Mouse (Mus musculus) left cerebral cortex, postnatal 14 days (tissue): ENCODE data around the gene Trmt13. TPM values are rescaled to one million over a fixed set of nuclear protein-coding genes. Genes with fewer than 3 reads are reported as not detected.
"Not testable (repeated sequence)": the region's sequence is repeated elsewhere in the genome, so short reads cannot be mapped to it uniquely, and the experiment has no call there.

Experiments used
- DNase-seq, 2 experiments: peaks; one replicate each; pipeline ENCODE4 v3.0.0; 2021 to 2022; ENCODE audit warnings: low spot score in 2 of 2, mixed read lengths in 1 of 2
- intact Hi-C: fragments of 180-260 bp; cut with DNase I; formaldehyde crosslinking; loops from one replicate; pipeline ENCODE4 v1.15.1; 2025
- long read RNA-seq, 2 experiments: library from polyadenylated mRNA; stranded (forward); transcript quantifications; one replicate each; pipeline ENCODE4 v2.0.0; 2021
- total RNA-seq, 2 experiments: library from RNA; stranded (reverse); gene quantifications; 2 replicates each; pipeline ENCODE4 v1.2.3; 2021

Trmt13 gene
- 10 to 100 TPM; 13.9 to 14.1 TPM for total RNA-seq
- long read RNA-seq, experiment 1, partial matches to known transcripts, result 3 of 5 reads
- long read RNA-seq, experiment 1, other reads (novel, unspliced or antisense), result 2 of 5 reads
- long read RNA-seq, experiment 2, partial matches to known transcripts, result 1 of 11 reads
- long read RNA-seq, experiment 2, other reads (novel, unspliced or antisense), result 7 of 11 reads

GRCm38 (mm10) chr3:116614295-116614892 is at the start of gene Trmt13:
Gene Trmt13 (minus strand): TSS chr3:116614587.
- DNase-seq, result peak in 1 of 2 experiments; percentile 17
- intact Hi-C loops, result no loop called here

GRCm38 (mm10) chr3:116662463-116662863 is 48.1 kb upstream of the Trmt13 start, which contains the start of gene Mfsd14a:
Gene Mfsd14a (minus strand): TSS chr3:116662677.
- peak; percentile 96 to 98 for DNase-seq
- intact Hi-C loops, result loop anchor here (2.0 kb wide), 1 partner anchor 68 kb away; the partner anchor contains the start of gene Sass6

GRCm38 (mm10) chr3:116661870-116662414 is 47.6 kb upstream of the Trmt13 start:
- intact Hi-C loops, result loop anchor here (2.0 kb wide), 1 partner anchor 67 kb away; the partner anchor contains the start of gene Sass6
- peak in 1 of 2 experiments; percentile 28 for DNase-seq

DNA sequence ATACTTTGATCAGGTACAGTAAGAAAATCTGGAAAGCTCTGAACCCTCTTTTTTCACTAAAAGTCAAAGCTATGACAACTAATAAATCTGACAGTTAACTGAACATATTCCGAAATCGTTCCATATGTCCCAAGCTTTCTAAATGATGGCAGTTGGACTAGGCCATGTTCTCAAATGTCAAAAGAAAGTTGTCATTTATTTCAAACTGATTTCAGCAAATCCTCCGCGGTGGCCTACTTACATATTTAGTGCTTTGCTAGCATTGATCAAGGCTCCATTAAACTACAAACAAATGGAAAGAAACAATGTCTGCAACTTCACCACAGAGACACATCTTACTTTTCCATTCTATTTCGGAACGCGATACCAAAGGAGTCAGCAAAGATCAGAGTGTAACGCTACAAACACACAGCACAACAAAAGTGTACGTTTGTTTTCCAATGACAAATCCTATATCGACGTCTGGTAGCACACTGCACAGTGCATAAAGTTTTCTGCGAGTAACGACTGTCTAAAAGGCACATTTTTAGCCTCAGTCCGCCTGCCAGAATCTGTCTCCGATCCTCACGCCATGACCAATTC is 47.0 kb upstream of the Trmt13 start:
- no peak for DNase-seq
- intact Hi-C loops, result no loop called here

DNA sequence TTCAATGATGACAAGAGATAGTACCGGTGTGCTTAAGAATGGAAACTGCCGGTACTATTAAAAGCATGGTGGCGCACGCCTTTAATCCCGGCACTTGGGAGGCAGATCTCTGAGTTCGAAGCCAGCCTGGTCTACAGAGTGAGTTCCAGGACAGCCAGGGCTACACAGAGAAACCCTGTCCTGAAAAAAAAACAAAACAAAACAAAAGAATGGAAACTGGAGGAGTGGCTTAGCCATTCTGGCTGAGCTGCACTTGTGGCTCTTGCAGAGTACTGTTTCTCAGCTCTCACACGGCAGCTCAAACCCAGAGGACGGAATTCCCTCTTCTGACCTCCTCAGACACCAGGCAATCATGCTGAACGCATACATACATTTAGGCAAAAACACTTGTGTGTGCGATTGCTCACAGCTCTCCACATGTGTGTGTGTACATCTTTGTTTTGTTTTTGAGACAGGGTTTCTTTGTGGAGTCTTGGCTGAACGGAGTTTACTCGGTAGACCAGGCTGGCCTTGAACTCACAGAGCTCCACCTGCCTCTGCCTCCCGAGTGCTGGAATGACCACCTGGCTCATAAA is 45.6 kb upstream of the Trmt13 start:
- intact Hi-C loops, result no loop called here
- no peak for DNase-seq

DNA sequence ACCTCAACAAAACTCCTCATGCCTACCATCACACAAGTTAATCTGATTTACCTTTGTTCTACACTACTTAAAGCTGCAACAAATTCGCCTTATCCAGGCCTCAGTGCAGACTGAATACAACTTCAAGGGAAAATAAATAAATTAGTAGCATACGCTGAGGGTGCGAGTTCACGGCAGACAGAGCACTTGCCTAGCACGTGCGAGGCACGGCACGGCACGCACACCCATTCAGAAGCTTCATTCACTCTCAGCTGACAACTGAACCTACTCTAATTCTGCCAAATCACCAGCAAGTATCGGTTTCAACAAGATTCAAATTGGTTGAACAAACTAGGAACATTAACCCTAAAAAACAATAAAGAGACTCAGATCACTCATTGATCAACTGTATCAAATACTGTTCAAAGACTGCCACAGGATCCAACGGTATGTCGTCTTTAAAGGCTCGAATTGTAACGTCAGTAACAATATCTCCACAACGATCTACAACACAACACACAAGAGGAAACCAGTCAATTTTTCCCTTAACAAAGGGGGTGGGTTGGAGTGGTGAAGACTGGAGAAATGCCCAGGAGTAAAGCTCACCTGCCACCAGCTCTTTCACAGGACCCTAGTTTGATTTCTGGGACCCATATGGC is 44.7 kb upstream of the Trmt13 start:
- intact Hi-C loops, result no loop called here
- no peak for DNase-seq

- intact Hi-C loops, result no loop called here
These were observed 42.0 kb upstream of the Trmt13 start for GRCm38 (mm10) chr3:116656184-116656965.

GRCm38 (mm10) chr3:116654051-116654450 is 39.7 kb upstream of the Trmt13 start:
- DNase-seq, intact Hi-C loops: not testable (repeated sequence)

More at GRCm38 (mm10) chr3:116656184-116656965, 42.0 kb upstream of the Trmt13 start:
- no peak for DNase-seq

GRCm38 (mm10) chr3:116653278-116653945 is 39.0 kb upstream of the Trmt13 start:
- no peak for DNase-seq
- intact Hi-C loops, result no loop called here

- DNase-seq, result no peak
- intact Hi-C loops, result no loop called here
These were observed 37.7 kb upstream of the Trmt13 start for GRCm38 (mm10) chr3:116652033-116652446.

DNA sequence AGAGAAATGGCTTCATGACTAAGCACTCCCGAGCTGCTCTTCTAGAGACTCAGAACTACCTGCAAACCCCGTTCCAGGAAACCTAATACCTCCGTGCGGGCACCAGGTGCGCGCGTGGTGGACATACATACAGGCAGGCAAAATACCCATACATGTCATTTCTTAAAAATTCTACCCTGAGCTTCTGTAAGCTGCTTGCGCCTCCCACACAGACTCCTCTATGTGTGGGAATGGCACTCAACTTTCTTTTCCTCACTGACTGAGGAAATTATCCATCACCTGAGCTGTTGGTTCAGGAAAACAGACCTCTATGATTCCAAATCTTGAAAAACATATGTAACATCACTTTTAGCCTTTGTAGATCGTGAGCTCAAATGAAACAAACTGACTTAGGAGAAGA is 36.3 kb upstream of the Trmt13 start:
- DNase-seq, result no peak
- intact Hi-C loops, result no loop called here

DNA sequence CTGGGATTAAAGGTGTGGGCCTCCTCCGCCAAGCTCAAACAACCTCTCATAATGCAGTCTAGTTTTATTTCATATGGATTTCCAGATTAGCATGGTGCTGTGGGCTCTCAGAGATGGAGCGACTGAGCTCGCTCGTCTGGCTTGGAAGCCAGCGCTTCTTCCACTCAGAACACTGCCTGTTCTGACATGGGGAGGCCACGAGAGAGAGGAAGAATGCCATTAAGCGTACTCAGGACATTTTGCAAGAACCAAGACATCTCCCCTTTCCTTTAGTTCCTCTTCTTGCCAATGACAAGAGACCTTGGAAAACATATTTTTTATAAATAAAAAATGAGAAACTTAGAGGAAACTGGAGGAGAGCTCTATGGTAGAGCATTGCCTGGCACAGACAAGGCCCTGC is 34.4 kb upstream of the Trmt13 start:
- intact Hi-C loops, result no loop called here
- DNase-seq, result no peak

DNA sequence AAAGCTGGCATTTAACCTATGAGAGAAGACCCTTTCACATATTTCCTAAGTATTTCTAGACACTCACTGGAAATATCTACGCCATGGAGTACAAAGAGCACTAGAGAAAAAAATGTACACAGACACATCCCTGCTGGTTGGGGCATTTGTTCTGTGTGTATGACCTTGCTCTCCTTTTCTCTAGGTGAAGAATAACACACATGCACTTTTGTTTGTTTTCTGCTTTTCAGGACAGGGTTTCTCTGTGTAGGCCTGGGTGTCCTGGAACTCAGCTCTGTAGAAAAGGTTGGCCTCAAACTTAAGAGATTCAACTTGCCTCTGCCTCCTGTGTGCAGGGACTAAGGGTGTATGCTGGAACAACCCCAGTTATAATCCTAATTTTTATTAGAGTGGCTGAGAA is 32.0 kb upstream of the Trmt13 start:
- intact Hi-C loops, result no loop called here
- DNase-seq, result no peak

- intact Hi-C loops, result no loop called here
These were observed 28.0 kb upstream of the Trmt13 start for GRCm38 (mm10) chr3:116642373-116642772.

GRCm38 (mm10) chr3:116641811-116642371 is 27.5 kb upstream of the Trmt13 start:
- intact Hi-C loops, result no loop called here
- no peak for DNase-seq

More at GRCm38 (mm10) chr3:116642373-116642772, 28.0 kb upstream of the Trmt13 start:
- DNase-seq, result no peak

DNA sequence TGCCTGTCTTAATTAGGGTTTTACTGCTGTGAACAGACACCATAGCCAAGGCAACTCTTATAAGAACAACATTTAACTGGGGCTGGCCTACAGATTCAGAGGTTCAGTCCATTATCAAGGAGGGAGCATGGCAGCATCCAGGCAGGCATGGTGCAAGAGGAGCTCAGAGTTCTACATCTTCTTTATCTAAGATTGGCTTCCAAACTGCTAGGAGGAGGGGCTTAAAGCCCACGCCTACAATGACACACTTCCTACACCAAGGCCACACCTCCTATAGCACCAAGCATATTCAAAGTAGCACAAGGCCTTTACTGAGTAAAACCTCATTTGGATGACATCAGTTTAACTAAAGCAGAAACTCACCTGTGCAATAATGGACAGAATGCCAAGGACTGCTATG is 25.6 kb upstream of the Trmt13 start:
- intact Hi-C loops, result no loop called here
- DNase-seq, result no peak

DNA sequence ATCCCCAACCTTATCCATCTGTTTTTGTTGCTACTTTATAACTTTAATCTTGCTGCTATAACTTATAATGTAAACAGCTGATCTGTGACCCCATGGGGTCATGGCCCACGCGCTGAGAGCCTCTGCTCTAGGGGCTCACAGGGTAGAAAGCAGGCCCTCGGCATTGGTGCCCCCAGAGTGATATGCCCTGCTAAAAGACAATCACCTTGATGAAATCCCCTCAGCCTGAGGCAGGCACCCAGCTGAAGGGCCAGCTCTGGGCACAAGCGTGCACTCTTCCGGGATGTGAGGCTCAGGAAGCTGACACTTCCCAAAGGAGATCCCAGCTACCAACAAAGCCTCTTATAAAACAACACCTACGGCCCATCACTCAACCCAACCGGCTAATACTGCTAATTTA is 24.2 kb upstream of the Trmt13 start:
- intact Hi-C loops, result no loop called here
- DNase-seq, result no peak
